Mouse (Mus musculus) neural tube, embryonic 15.5 days (tissue): Measurements from ENCODE around the gene Rplp0. TPM values are rescaled to one million over a fixed set of nuclear protein-coding genes. Genes with fewer than 3 reads are reported as not detected.

ENCODE experiments used
- ATAC-seq: fragments of 200-750 bp; cut with Nextera tagmentation; 2 replicates; pipeline ENCODE4 v1.8.0; 2017; ENCODE audit warnings: mild to moderate bottlenecking, moderate TSS enrichment, moderate library complexity; ENCODE audit not compliant: low FRiP score
- H3K27ac ChIP-seq: fragments of 300-500 bp; sonication (generic); replicated peaks from 2 replicates; pipeline ENCODE4 v1.5.1; 2015; ENCODE audit warnings: mild to moderate bottlenecking, inconsistent platforms
- H3K27me3 ChIP-seq: fragments of 300-500 bp; sonication (generic); replicated peaks from 2 replicates; pipeline ENCODE4 v1.6.1; 2015; ENCODE audit warnings: inconsistent platforms
- H3K36me3 ChIP-seq: fragments of 300-500 bp; sonication (generic); 2 replicates; pipeline ENCODE4 v1.6.1; 2015; ENCODE audit warnings: inconsistent platforms
- H3K4me1 ChIP-seq: fragments of 300-500 bp; sonication (generic); 2 replicates; pipeline ENCODE4 v1.6.1; 2015; ENCODE audit warnings: inconsistent platforms
- H3K4me2 ChIP-seq: fragments of 300-500 bp; sonication (generic); 2 replicates; pipeline ENCODE4 v1.6.1; 2015; ENCODE audit warnings: inconsistent platforms, mild to moderate bottlenecking, moderate library complexity
- H3K4me3 ChIP-seq: fragments of 300-500 bp; sonication (generic); replicated peaks from 2 replicates; pipeline ENCODE4 v1.5.1; 2015; ENCODE audit warnings: mild to moderate bottlenecking, inconsistent platforms
- H3K9ac ChIP-seq: fragments of 300-500 bp; sonication (generic); replicated peaks from 2 replicates; pipeline ENCODE4 v1.6.1; 2015; ENCODE audit warnings: mild to moderate bottlenecking, inconsistent platforms
- H3K9me3 ChIP-seq: fragments of 300-500 bp; sonication (generic); replicated peaks from 2 replicates; pipeline ENCODE4 v1.6.1; 2016; ENCODE audit warnings: inconsistent platforms
- WGBS: fragments of 180-500 bp; shearing (Covaris S2); methylation state at CpG from one replicate; pipeline ENCODE4 v1.1.7; 2015; ENCODE audit warnings: mixed read lengths; 5-methylcytosine and 5-hydroxymethylcytosine counted together
- polyA plus RNA-seq: library from polyadenylated mRNA; unstranded; fragments of >200 nt; fragmentation: Nextera tagmentation; extraction: Ambion mirVana; gene quantifications from 2 replicates; pipeline ENCODE4 v1.2.1, GENCODE M21; 2015

Gene Rplp0
- 785 and 1,036 TPM in 2 replicates for polyA plus RNA-seq

GRCm38 (mm10) chr5:115559237-115560101, at the start of gene Rplp0:
Gene Rplp0 (plus strand): TSS chr5:115559467.
- WGBS = 1% methylated on average over 74 of the region's 78 CpGs
- no peaks in the 10 kb centered on the region for H3K9me3 ChIP-seq
- H3K27ac ChIP-seq = peak within 1 kb of the TSS; percentile 85
- H3K4me1 ChIP-seq = peaks cover 24% of the 10 kb centered on the region
- H3K36me3 ChIP-seq = peaks cover 36% of the 10 kb centered on the region
- ATAC-seq = peak; percentile 99
- H3K4me2 ChIP-seq = peak within 1 kb of the TSS; percentile 71
- H3K27me3 ChIP-seq = no peaks in the 10 kb centered on the region
- peak within 1 kb of the TSS; percentile 76 for H3K4me3 ChIP-seq
- peak within 1 kb of the TSS; percentile 94 for H3K9ac ChIP-seq

- Histone ChIP-seq H3K4me2 (peak overlapping the region; percentile 87), H3K9ac (peak overlapping the region; percentile 4; the same call in 1 of the 2 replicates), H3K9me3 (no peaks in the 10 kb centered on the region), H3K4me3 (0 out of 2 replicates have a peak overlapping the region, but pooled peaks have one; percentile 0), H3K27me3 (no peaks in the 10 kb centered on the region), H3K4me1 (peaks cover 49% of the 10 kb centered on the region), H3K36me3 (no peaks in the 10 kb centered on the region), H3K27ac (peak overlapping the region; percentile 49)
- no peak for ATAC-seq
- 62% methylated on average over 15 of the region's 15 CpGs for WGBS
These were observed 49.2 kb upstream of the Rplp0 start for GRCm38 (mm10) chr5:115509790-115510689.

DNA sequence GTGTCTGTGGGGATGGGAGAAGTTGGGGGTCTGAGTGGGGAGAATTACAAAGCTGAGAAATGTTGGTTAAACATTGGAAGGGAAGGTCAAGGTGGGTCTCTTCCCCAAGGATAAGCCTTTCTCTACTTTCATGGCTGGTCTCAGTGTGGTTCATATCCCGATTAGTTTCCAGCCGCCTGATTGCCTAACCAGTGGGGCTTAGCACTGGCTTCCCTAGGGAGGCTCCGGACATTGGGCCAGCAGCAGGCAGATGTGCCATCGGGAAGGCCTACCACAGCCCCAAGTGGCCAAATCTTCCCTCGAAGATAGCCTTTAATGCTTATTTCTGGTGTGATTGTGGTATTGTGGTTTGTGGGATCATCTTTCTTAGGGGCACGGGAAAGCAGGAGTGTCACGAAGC, 46.9 kb upstream of the Rplp0 start:
- H3K4me3 ChIP-seq = no peak overlapping the region
- 86% methylated on average over 7 of the region's 7 CpGs for WGBS
- no peak overlapping the region for H3K27ac ChIP-seq
- no peak overlapping the region for H3K4me2 ChIP-seq
- H3K9ac ChIP-seq = no peak overlapping the region
- no peaks in the 10 kb centered on the region for H3K36me3 ChIP-seq
- no peak for ATAC-seq
- H3K9me3 ChIP-seq = no peaks in the 10 kb centered on the region
- no peaks in the 10 kb centered on the region for H3K27me3 ChIP-seq
- H3K4me1 ChIP-seq = peaks cover 50% of the 10 kb centered on the region

DNA sequence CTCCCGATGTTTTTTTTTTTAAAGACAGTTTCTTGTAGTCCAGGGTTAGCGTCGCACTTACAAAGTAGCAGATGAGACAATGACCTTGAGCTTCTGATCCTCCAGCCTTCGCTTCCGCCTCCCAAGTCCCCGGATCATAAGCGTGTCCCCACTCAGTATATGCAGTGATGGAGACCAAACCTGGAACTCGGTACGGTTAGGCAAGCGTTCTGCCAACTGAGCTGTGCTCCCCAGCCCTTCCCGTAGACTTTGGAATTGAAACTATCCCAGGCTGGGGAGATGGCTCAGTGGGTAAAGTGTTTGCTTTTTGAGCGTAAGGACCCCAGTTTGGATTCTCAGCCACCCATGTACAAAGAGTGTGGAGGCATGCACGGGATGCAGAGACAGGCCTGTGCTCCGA, 46.0 kb upstream of the Rplp0 start:
- Histone ChIP-seq H3K4me2 (no peak overlapping the region), H3K36me3 (no peaks in the 10 kb centered on the region), H3K9me3 (no peaks in the 10 kb centered on the region), H3K4me3 (no peak overlapping the region), H3K9ac (no peak overlapping the region), H3K27me3 (no peaks in the 10 kb centered on the region), H3K27ac (no peak overlapping the region), H3K4me1 (peaks cover 42% of the 10 kb centered on the region)
- 99% methylated on average over 14 of the region's 14 CpGs for WGBS
- no peak for ATAC-seq

DNA sequence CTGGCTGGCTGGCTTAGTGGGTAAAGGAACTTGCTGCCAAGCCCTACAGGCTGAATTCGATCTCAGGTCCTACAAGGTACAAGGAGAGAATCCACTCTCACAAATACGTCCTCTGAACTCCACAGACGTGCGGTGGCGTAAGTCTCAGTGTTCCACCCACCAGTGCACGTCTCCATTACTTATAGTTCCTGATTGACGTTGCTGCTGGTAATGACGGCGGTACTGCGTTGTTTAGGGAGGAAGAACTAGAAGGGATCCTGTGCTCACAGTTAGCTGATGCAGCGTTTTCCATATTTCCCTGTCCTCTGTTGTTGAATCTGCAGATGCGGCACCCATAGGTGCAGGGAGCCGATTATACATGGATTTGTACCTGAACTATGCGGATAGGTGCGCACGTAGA, 45.5 kb upstream of the Rplp0 start:
- no peak overlapping the region for H3K4me2 ChIP-seq
- no peaks in the 10 kb centered on the region for H3K36me3 ChIP-seq
- WGBS = 92% methylated on average over 16 of the region's 16 CpGs
- peaks cover 37% of the 10 kb centered on the region for H3K4me1 ChIP-seq
- no peak overlapping the region for H3K4me3 ChIP-seq
- no peaks in the 10 kb centered on the region for H3K9me3 ChIP-seq
- H3K27me3 ChIP-seq = no peaks in the 10 kb centered on the region
- ATAC-seq = no peak
- H3K9ac ChIP-seq = no peak overlapping the region
- H3K27ac ChIP-seq = no peak overlapping the region

GRCm38 (mm10) chr5:115514346-115514745, 44.9 kb upstream of the Rplp0 start:
- H3K4me1 ChIP-seq = peaks cover 31% of the 10 kb centered on the region
- peak overlapping the region; percentile 65; the same call in 1 of the 2 replicates for H3K27ac ChIP-seq
- H3K4me2 ChIP-seq = no peak overlapping the region
- H3K4me3 ChIP-seq = no peak overlapping the region
- no peak overlapping the region for H3K9ac ChIP-seq
- ATAC-seq = no peak
- no peaks in the 10 kb centered on the region for H3K27me3 ChIP-seq
- 82% methylated on average over 6 of the region's 6 CpGs for WGBS
- no peaks in the 10 kb centered on the region for H3K36me3 ChIP-seq
- no peaks in the 10 kb centered on the region for H3K9me3 ChIP-seq

DNA sequence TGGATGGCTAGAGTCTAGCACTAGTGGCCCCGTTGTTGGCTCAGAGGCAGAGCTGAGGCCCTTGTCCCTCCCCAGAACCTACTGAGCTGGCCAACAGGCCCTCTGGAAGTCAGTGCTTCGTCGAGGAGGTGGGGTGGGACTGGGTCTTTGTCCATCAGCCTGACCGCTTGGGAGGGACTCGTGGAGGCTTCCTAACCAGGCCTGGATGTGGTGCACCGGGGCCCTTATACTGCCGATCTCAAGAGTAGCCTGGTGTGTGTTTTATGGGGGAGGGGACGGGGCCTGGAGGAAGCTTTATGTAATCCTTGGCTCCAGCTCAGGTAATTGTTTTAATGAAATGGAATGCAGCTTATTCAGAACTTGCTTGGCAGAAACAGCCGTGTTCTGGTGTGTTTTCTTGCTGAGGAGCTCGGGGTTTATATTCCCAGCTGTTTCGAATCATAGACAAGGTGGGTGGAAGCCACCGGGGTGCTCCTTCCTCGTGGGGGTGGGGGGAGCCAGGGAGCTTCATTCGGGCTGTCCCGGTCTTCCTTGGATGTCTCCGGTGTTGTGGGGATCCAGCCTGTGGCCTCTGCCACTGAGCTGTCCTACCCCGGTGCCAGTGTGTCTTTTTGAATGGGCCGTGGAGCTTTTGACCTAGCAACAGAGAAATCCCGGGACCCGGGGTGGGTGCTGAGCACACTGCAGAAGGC, 44.2 kb upstream of the Rplp0 start:
- Histone ChIP-seq H3K4me2 (peak overlapping the region; percentile 6; the same call in 1 of the 2 replicates), H3K27me3 (no peaks in the 10 kb centered on the region), H3K9me3 (no peaks in the 10 kb centered on the region), H3K4me3 (no peak overlapping the region), H3K36me3 (no peaks in the 10 kb centered on the region), H3K4me1 (peaks cover 24% of the 10 kb centered on the region), H3K27ac (peak overlapping the region; percentile 65), H3K9ac (no peak overlapping the region)
- no peak for ATAC-seq
- 67% methylated on average over 20 of the region's 20 CpGs for WGBS

GRCm38 (mm10) chr5:115516081-115516907, 43.0 kb upstream of the Rplp0 start:
- Histone ChIP-seq H3K27me3 (no peaks in the 10 kb centered on the region), H3K27ac (no peak overlapping the region; the same call in 1 of the 2 replicates), H3K9ac (no peak overlapping the region), H3K9me3 (no peaks in the 10 kb centered on the region), H3K4me2 (no peak overlapping the region), H3K36me3 (no peaks in the 10 kb centered on the region), H3K4me1 (peaks cover 20% of the 10 kb centered on the region), H3K4me3 (no peak overlapping the region)
- ATAC-seq = no peak
- WGBS = 73% methylated on average over 32 of the region's 32 CpGs

GRCm38 (mm10) chr5:115516908-115517307, 42.4 kb upstream of the Rplp0 start:
- H3K9me3 ChIP-seq = no peaks in the 10 kb centered on the region
- no peak overlapping the region for H3K27ac ChIP-seq
- H3K9ac ChIP-seq = no peak overlapping the region
- no peaks in the 10 kb centered on the region for H3K36me3 ChIP-seq
- H3K4me3 ChIP-seq = no peak overlapping the region
- H3K27me3 ChIP-seq = no peaks in the 10 kb centered on the region
- H3K4me2 ChIP-seq = no peak overlapping the region
- ATAC-seq = no peak
- 88% methylated on average over 7 of the region's 7 CpGs for WGBS
- H3K4me1 ChIP-seq = peaks cover 18% of the 10 kb centered on the region

DNA sequence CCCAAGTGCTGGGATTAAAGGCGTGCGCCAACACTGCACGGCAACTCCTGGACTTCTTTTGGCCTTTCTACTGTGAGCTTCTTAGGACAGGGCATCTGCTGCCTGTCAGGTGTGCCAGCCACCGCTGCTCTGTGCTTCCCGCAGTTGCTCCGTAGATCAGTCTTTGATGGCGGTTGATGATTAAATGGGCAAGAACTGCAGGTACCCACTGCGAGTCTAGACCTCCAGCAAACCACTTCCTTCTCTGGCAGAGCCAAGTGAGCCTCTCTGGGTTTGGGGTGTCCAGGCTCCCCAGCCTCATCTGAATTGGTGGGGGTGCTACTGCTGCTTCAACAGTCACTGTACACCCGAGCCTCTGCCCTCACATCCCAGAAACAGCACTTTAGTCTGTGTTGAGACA, 41.8 kb upstream of the Rplp0 start:
- Histone ChIP-seq H3K4me3 (no peak overlapping the region), H3K4me1 (peaks cover 16% of the 10 kb centered on the region), H3K9ac (no peak overlapping the region), H3K4me2 (no peak overlapping the region), H3K27me3 (no peaks in the 10 kb centered on the region), H3K36me3 (no peaks in the 10 kb centered on the region), H3K27ac (no peak overlapping the region), H3K9me3 (no peaks in the 10 kb centered on the region)
- ATAC-seq = no peak
- 94% methylated on average over 9 of the region's 9 CpGs for WGBS
